Mouse (Mus musculus) heart, embryonic 16.5 days (tissue): ENCODE results near the gene Notch1. TPM values are rescaled to one million over a fixed set of nuclear protein-coding genes. Genes with fewer than 3 reads are reported as not detected.

ENCODE experiments used
- ATAC-seq: fragments of 200-750 bp; cut with Nextera tagmentation; replicated peaks from 2 replicates; pipeline ENCODE4 v1.8.0; 2017; ENCODE audit warnings: moderate number of reproducible peaks; ENCODE audit not compliant: insufficient read depth, low FRiP score; ENCODE audit errors: extremely low read depth
- H3K27ac ChIP-seq: fragments of 300-500 bp; sonication (generic); 2 replicates; pipeline ENCODE4 v1.5.1; 2014; ENCODE audit warnings: mild to moderate bottlenecking, low read length, control low read depth, moderate library complexity
- H3K27me3 ChIP-seq: fragments of 300-500 bp; sonication (generic); 2 replicates; pipeline ENCODE4 v1.6.1; 2014; ENCODE audit warnings: low read length, mixed read lengths; ENCODE audit not compliant: control insufficient read depth, insufficient read depth
- H3K36me3 ChIP-seq: fragments of 300-500 bp; sonication (generic); 2 replicates; pipeline ENCODE4 v1.6.1; 2014; ENCODE audit not compliant: control insufficient read depth, insufficient read depth
- H3K4me1 ChIP-seq: fragments of 300-500 bp; sonication (generic); 2 replicates; pipeline ENCODE4 v1.6.1; 2014; ENCODE audit warnings: low read length, mixed read lengths; ENCODE audit not compliant: control insufficient read depth, insufficient read depth
- H3K4me2 ChIP-seq: fragments of 300-500 bp; sonication (generic); 2 replicates; pipeline ENCODE4 v1.6.1; 2014; ENCODE audit warnings: low read depth, mild to moderate bottlenecking, control low read depth, low read length
- H3K4me3 ChIP-seq: fragments of 300-500 bp; sonication (generic); 2 replicates; pipeline ENCODE4 v1.5.1; 2014; ENCODE audit warnings: mild to moderate bottlenecking, control low read depth, low read length
- H3K9ac ChIP-seq: fragments of 300-500 bp; sonication (generic); 2 replicates; pipeline ENCODE4 v1.6.1; 2014; ENCODE audit warnings: low read length, control low read depth
- H3K9me3 ChIP-seq: fragments of 300-500 bp; sonication (generic); replicated peaks from 2 replicates; pipeline ENCODE4 v1.6.1; 2016; ENCODE audit warnings: low read length; ENCODE audit not compliant: control insufficient read depth
- WGBS: fragments of 180-500 bp; shearing (Covaris S2); extraction: QIAGEN DNeasy Blood & Tissue Kit; methylation state at CpG from one replicate; pipeline ENCODE4 v1.1.7; 2014; 5-methylcytosine and 5-hydroxymethylcytosine counted together
- polyA plus RNA-seq: library from polyadenylated mRNA; unstranded; fragments of >200 nt; fragmentation: Nextera tagmentation; extraction: Ambion mirVana; gene quantifications from 2 replicates; pipeline ENCODE4 v1.2.1, GENCODE M21; 2015

Notch1 gene
- polyA plus RNA-seq, 1 experiment from 2014 or later: 21.8 TPM

GRCm38 (mm10) chr2:26490760-26491301 is 25.6 kb downstream of the Notch1 start:
- WGBS: 55% methylated on average over 4 of the region's 4 CpGs
- Histone ChIP-seq H3K4me1 (peaks cover 81% of the 10 kb centered on the region), H3K27ac (peak overlapping the region; percentile 88), H3K36me3 (0 out of 2 replicates have a peak, but pooled peaks cover 2% of the 10 kb centered on the region), H3K9me3 (no peaks in the 10 kb centered on the region), H3K4me3 (no peak overlapping the region), H3K27me3 (no peaks in the 10 kb centered on the region), H3K4me2 (peak overlapping the region; percentile 31; the same call in 1 of the 2 replicates), H3K9ac (0 out of 2 replicates have a peak overlapping the region, but pooled peaks have one; percentile 8)
- peak; percentile 21; the same call in 1 of the 2 replicates for ATAC-seq

GRCm38 (mm10) chr2:26488535-26489135 is 27.8 kb downstream of the Notch1 start:
- H3K27me3 ChIP-seq: no peaks in the 10 kb centered on the region
- no peak overlapping the region for H3K4me2 ChIP-seq
- H3K4me3 ChIP-seq: no peak overlapping the region
- H3K27ac ChIP-seq: peak overlapping the region; percentile 88
- peaks cover 9% of the 10 kb centered on the region for H3K36me3 ChIP-seq
- no peaks in the 10 kb centered on the region for H3K9me3 ChIP-seq
- ATAC-seq: no peak
- WGBS: 49% methylated on average over 9 of the region's 9 CpGs
- no peak overlapping the region; the same call in 1 of the 2 replicates for H3K9ac ChIP-seq
- H3K4me1 ChIP-seq: peaks cover 63% of the 10 kb centered on the region

- Histone ChIP-seq H3K36me3 (peaks cover 10% of the 10 kb centered on the region), H3K27ac (peak overlapping the region; percentile 44), H3K4me3 (no peak overlapping the region), H3K4me2 (peak overlapping the region; percentile 18; the same call in 1 of the 2 replicates), H3K9me3 (no peaks in the 10 kb centered on the region), H3K4me1 (peaks cover 55% of the 10 kb centered on the region), H3K27me3 (no peaks in the 10 kb centered on the region), H3K9ac (no peak overlapping the region)
- ATAC-seq: no peak
- 47% methylated on average over 18 of the region's 18 CpGs for WGBS
Measured at GRCm38 (mm10) chr2:26487322-26488021, 29.0 kb downstream of the Notch1 start.

GRCm38 (mm10) chr2:26486835-26487321 is 29.6 kb downstream of the Notch1 start:
- H3K4me2 ChIP-seq: peak overlapping the region; percentile 18; the same call in 1 of the 2 replicates

GRCm38 (mm10) chr2:26486264-26486810 is 30.1 kb downstream of the Notch1 start:
- Histone ChIP-seq H3K9ac (0 out of 2 replicates have a peak overlapping the region, but pooled peaks have one; percentile 19), H3K4me3 (no peak overlapping the region), H3K4me1 (peaks cover 53% of the 10 kb centered on the region), H3K36me3 (peaks cover 14% of the 10 kb centered on the region), H3K27me3 (no peaks in the 10 kb centered on the region), H3K9me3 (no peaks in the 10 kb centered on the region), H3K27ac (peak overlapping the region; percentile 44), H3K4me2 (0 out of 2 replicates have a peak overlapping the region, but pooled peaks have one; percentile 8)
- 30% methylated on average over 5 of the region's 5 CpGs for WGBS
- no peak for ATAC-seq

More at GRCm38 (mm10) chr2:26486835-26487321, 29.6 kb downstream of the Notch1 start:
- Histone ChIP-seq H3K27me3 (no peaks in the 10 kb centered on the region), H3K9me3 (no peaks in the 10 kb centered on the region), H3K27ac (peak overlapping the region; percentile 44), H3K36me3 (peaks cover 10% of the 10 kb centered on the region), H3K4me3 (no peak overlapping the region), H3K4me1 (peaks cover 53% of the 10 kb centered on the region), H3K9ac (0 out of 2 replicates have a peak overlapping the region, but pooled peaks have one; percentile 9)
- 32% methylated on average over 3 of the region's 3 CpGs for WGBS
- no peak for ATAC-seq

- no peaks in the 10 kb centered on the region for H3K9me3 ChIP-seq
- peaks cover 14% of the 10 kb centered on the region for H3K36me3 ChIP-seq
- H3K4me1 ChIP-seq: peaks cover 46% of the 10 kb centered on the region
- ATAC-seq: no peak
- 54% methylated on average over 7 of the region's 7 CpGs for WGBS
- no peak overlapping the region for H3K4me3 ChIP-seq
- H3K27ac ChIP-seq: peak overlapping the region; percentile 43; the same call in 1 of the 2 replicates
- no peaks in the 10 kb centered on the region for H3K27me3 ChIP-seq
- H3K9ac ChIP-seq: no peak overlapping the region
- H3K4me2 ChIP-seq: no peak overlapping the region
Measured at GRCm38 (mm10) chr2:26485710-26486109, 30.8 kb downstream of the Notch1 start.

- Histone ChIP-seq H3K4me2 (no peak overlapping the region), H3K36me3 (peaks cover 14% of the 10 kb centered on the region), H3K9me3 (no peaks in the 10 kb centered on the region), H3K27ac (no peak overlapping the region; the same call in 1 of the 2 replicates), H3K4me3 (no peak overlapping the region), H3K9ac (no peak overlapping the region), H3K27me3 (no peaks in the 10 kb centered on the region), H3K4me1 (peaks cover 44% of the 10 kb centered on the region)
- no peak for ATAC-seq
- 68% methylated on average over 9 of the region's 9 CpGs for WGBS
Measured at GRCm38 (mm10) chr2:26485278-26485677, 31.2 kb downstream of the Notch1 start.

GRCm38 (mm10) chr2:26484169-26484568 is 32.3 kb downstream of the Notch1 start:
- peaks cover 33% of the 10 kb centered on the region for H3K4me1 ChIP-seq
- no peak overlapping the region for H3K9ac ChIP-seq
- H3K4me2 ChIP-seq: no peak overlapping the region
- 90% methylated on average over 10 of the region's 10 CpGs for WGBS
- peaks cover 20% of the 10 kb centered on the region for H3K36me3 ChIP-seq
- no peak overlapping the region for H3K4me3 ChIP-seq
- H3K27me3 ChIP-seq: no peaks in the 10 kb centered on the region
- no peaks in the 10 kb centered on the region for H3K9me3 ChIP-seq
- ATAC-seq: no peak
- 0 out of 2 replicates have a peak overlapping the region, but pooled peaks have one; percentile 4 for H3K27ac ChIP-seq
